Mouse (Mus musculus) lung, adult 2 months (tissue): ENCODE measurements around the gene Pgp.

Source experiments
- CTCF ChIP-seq: fragments of 200-500 bp; IDR thresholded peaks from 2 replicates; pipeline ENCODE4 v1.5.1; 2011; ENCODE audit warnings: mild to moderate bottlenecking, low read length, control low read depth; ENCODE audit not compliant: insufficient read depth
- POLR2A ChIP-seq: fragments of 200-500 bp; IDR thresholded peaks from 2 replicates; pipeline ENCODE4 v1.6.1; 2011; ENCODE audit warnings: low read depth, mild to moderate bottlenecking, control low read depth, low read length, borderline replicate concordance; ENCODE audit errors: extremely low read depth

- no peak for TF ChIP-seq POLR2A
- TF ChIP-seq CTCF, result no peak
These were observed 5.4 kb downstream of the Pgp start for GRCm38 (mm10) chr17:24475586-24475985.
